Mouse (Mus musculus) cerebellum, adult 11 months (tissue): ENCODE measurements around the gene Ces1e.

ENCODE experiments used
- DNase-seq: peaks from one replicate; pipeline ENCODE4 v3.0.0; 2022

Gene Ces1e

DNA sequence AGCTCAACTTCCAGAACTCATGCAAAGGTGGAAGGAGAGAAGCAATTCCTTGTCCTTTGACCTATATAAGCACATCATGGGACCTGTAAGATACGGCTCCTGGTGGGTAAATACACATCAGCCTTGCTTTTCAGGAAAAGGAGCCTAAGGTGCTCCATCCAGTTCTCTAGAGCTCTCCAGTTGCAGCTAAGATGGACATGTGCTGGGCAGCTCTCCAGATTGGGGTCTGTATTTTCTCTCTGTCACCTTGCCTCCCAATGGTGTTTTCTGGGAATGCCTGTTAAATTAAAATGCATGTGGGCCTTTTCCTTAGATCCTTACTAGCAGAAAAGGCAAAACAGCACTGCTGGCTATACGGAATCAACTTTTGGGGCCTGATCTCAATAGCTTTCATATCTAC lies 54.9 kb downstream of the Ces1e start:
- no peak for DNase-seq

DNA sequence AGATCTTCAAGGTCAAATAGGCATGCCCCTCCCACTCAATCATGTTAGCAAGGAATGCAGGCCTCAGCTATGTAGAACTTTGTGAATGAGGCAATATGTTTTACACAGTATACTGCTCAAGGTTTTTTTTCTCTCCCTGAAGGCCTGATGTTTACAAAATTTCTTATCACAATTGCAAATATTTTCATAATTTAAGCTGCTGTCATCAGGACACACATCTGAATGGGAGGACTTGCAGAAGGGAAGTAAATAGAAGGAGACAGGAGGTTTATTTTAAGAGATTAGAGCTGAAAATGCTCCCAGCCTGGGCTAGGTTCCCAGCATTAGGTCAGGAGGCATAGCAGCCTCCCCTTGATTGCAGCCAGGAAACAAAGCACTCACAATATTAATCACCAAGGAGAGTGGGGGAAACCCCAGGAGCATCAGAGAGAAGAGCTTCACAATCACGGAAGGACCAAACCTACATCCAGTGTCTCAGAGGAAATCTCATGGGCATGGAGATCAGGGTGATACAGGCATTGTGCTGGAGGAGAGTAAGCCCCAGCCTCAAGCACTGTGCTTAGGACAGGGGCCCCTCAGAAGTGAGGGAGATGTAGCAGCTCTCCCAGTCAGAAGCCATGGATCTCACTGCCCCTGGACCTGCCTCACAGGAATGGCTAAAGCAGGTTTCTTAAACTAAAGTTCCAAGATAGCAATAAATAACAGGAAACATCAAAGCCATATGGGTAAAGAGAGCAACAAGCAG lies 57.4 kb downstream of the Ces1e start:
- DNase-seq = no peak

DNA sequence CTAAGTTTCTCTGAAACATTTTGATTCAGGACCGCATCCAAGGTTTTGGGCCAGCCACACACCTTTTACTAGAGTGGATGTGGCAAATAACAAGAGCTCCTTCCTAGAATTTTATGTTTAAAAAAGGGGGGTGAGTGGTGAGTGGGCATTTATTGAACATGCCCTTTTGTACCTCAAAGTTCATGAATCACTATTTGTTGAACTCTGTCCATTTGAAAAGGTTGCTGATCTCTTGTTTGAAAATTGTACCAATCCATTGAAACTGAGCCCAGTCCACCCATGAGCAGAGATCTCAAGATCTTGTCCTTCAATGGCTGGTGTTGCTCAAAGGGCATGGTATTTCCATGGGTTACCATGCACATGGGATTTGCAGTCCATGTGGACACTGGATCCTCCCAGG lies 66.1 kb downstream of the Ces1e start:
- DNase-seq = no peak

DNA sequence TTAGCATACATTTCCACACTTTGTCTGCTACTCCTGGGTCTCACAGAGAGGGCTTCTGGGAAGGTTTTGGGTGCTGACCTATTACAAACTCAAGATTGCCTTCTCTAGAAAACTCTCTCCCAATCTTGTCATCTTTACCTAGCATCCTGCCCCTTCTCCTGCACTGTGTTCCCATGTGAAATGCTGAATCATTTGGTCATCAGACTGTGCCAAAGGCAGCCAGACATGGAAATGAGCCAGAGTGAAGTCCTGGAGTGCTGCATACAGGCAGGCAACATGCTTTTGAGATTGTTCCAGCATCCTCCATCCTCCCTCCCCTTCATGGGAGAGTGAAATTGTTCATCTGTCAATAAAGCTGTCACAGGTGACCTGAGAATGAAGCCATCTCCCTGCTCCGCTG lies 78.0 kb downstream of the Ces1e start:
- no peak for DNase-seq
